Mouse (Mus musculus): ENCODE data around the gene Sephs1.

DNA sequence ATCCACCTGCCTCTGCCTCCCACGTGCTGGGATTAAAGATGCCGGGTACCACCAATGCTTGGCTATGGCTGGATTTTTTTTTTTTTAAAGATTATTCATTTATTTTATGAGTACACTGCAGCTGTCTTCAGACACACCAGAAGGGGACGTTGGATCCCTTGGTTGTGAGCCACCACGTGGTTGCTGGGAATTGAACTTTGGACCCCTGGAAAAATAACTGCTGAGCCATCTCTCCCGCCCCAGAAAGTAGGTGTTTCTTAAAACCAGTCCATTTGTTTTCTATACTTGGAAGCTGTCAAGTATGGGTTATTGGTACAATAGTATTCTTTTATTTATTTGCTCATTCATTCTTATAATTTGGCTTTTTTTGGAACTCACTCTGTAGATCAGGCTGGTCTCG is 5.5 kb downstream of the Sephs1 start:
- TF ChIP-seq EP300 (IDR thresholded peaks at IDR 0.05) (no peak), CTCF (IDR thresholded peaks at IDR 0.05) (no peak)
